Mouse (Mus musculus) kidney, adult 2 months (tissue): ENCODE measurements around the gene Zfp276. TPM values are rescaled to one million over a fixed set of nuclear protein-coding genes. Genes with fewer than 3 reads are reported as not detected.
"Not testable (repeated sequence)": the region's sequence is repeated elsewhere in the genome, so short reads cannot be mapped to it uniquely, and the experiment has no call there.

Experiments
- DNase-seq: peaks from one replicate; pipeline ENCODE4 v3.0.0; 2021
- H3K27ac ChIP-seq: fragments of 200-500 bp; 2 replicates; pipeline ENCODE4 v1.5.1; 2012; ENCODE audit warnings: low read depth, low read length, control low read depth, inconsistent platforms; ENCODE audit not compliant: insufficient read depth
- H3K27me3 ChIP-seq: fragments of 200-500 bp; replicated peaks from 2 replicates; pipeline ENCODE4 v1.6.1; 2012; ENCODE audit warnings: mild to moderate bottlenecking, moderate library complexity, low read length, inconsistent platforms; ENCODE audit not compliant: control insufficient read depth, insufficient read depth
- H3K36me3 ChIP-seq: fragments of 200-500 bp; 2 replicates; pipeline ENCODE4 v1.6.1; 2012; ENCODE audit warnings: mild to moderate bottlenecking, moderate library complexity, low read length, inconsistent platforms; ENCODE audit not compliant: control insufficient read depth, insufficient read depth
- H3K4me1 ChIP-seq: fragments of 200-500 bp; 2 replicates; pipeline ENCODE4 v1.6.1; 2011; ENCODE audit warnings: low read length; ENCODE audit not compliant: control insufficient read depth, insufficient read depth
- H3K4me3 ChIP-seq: fragments of 200-500 bp; 2 replicates; pipeline ENCODE4 v1.5.1; 2011; ENCODE audit warnings: mild to moderate bottlenecking, low read depth, low read length, control low read depth; ENCODE audit not compliant: insufficient read depth
- CTCF ChIP-seq: fragments of 200-500 bp; conservative IDR thresholded peaks from 2 replicates; pipeline ENCODE4 v1.5.1; 2011; ENCODE audit warnings: low read depth, mild to moderate bottlenecking, control low read depth, low read length, moderate library complexity, mixed read lengths; ENCODE audit not compliant: insufficient read depth, insufficient read length
- POLR2A ChIP-seq: fragments of 200-500 bp; IDR thresholded peaks from one replicate; pipeline ENCODE4 v1.6.1; 2011; ENCODE audit warnings: low read depth, low read length, control low read depth
- WGBS: fragments of 180-500 bp; shearing (Covaris S2); methylation state at CpG from one replicate; pipeline ENCODE4 v1.1.7; 2018; 5-methylcytosine and 5-hydroxymethylcytosine counted together
- polyA plus RNA-seq: library from polyadenylated mRNA; depleted of rRNA; stranded (reverse); fragments of >200 nt; gene quantifications from 2 replicates; pipeline ENCODE4 v1.2.3, GENCODE M21; 2012

The Zfp276 gene
- polyA plus RNA-seq, 1 experiment, result 22.4 TPM

DNA sequence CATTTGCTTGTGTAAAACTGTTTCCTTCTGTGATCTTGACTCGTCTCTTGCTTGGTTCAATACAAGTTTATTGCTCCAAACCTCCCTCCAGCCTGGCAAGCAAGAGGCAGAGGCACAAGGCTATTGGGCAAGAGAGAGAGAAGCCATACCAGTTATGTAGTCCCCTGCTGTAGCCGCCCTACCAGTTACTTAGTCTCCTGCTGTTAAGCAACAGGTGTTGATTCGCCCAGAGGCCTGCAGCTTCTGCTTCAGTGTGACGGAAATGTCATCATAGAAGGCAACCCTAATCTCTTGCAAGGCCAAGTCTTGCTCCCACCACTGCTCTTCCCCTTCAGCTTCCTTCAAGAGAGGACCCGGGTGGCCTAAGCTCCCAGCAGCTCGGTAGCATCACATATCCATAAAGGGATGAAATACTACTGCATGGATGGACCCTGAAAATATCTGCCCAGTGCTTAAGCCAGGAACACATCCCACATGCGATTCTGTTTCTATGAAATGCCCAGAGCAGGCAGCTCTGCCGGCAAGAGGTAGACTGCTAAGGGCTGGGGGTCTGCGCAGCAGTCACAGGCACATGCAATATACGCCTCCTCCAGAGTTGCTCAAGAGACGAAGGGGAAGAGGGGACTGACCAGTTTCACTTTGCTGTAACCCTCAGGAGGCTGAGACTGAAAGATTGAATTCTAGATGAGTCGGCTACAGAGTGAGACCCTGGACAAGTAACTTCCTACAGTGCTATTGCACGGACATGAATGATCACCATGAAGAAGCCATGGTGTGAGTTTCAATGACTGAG is 26.5 kb downstream of the Zfp276 start:
- Histone ChIP-seq H3K4me1 (no peaks in the 10 kb centered on the region), H3K27ac (no peak overlapping the region), H3K27me3 (no peaks in the 10 kb centered on the region), H3K36me3 (no peaks in the 10 kb centered on the region), H3K4me3 (no peak overlapping the region)
- TF ChIP-seq CTCF, result no peak
- no peak for TF ChIP-seq POLR2A
- WGBS, result 92% methylated on average over 13 of the region's 13 CpGs
- no peak for DNase-seq

DNA sequence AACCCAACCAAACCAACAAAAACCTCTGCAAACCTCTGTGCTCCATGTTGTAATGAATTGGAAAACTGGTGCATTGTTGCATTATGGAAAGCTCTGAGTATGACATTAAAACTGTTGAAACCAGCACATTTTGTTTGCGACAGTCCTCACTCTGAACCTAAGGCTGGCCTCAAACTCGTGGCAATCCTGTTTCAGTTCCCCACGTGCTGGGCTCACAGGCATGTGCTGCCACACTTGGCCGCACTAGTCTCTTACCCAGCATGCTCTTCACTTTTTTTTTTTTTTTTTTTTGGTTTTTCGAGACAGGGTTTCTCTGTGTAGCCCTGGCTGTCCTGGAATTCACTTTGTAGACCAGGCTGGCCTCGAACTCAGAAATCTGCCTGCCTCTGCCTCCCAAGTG is 29.0 kb downstream of the Zfp276 start:
- not testable (repeated sequence) for DNase-seq, H3K4me1 ChIP-seq, H3K27me3 ChIP-seq, H3K4me3 ChIP-seq, H3K27ac ChIP-seq, H3K36me3 ChIP-seq
- 83% methylated on average over 6 of the region's 6 CpGs for WGBS

DNA sequence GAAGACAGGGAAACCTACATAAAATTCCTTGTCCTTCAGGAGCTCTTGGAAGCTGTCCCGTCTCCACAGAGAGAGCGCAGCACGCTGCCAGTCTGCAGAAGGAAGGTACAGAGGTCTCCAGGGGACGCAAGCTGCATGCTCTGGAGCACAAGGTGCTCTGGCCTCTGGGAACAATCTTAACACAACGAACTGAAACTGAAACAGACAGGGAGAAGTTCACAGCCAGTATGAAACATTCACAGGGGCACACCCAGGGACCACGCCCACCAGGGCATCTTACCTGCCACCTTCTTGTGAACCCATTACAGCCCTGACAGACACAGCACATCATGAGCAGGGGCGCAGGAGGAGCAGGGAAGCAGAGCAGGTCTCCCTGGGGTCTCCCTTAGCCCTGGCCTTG is 30.0 kb downstream of the Zfp276 start:
- Histone ChIP-seq H3K27me3 (no peaks in the 10 kb centered on the region), H3K27ac (no peak overlapping the region), H3K36me3 (no peaks in the 10 kb centered on the region), H3K4me1 (no peaks in the 10 kb centered on the region), H3K4me3 (no peak overlapping the region)
- TF ChIP-seq POLR2A (no peak), CTCF (no peak)
- 66% methylated on average over 7 of the region's 7 CpGs for WGBS
- peak; percentile 23 for DNase-seq

DNA sequence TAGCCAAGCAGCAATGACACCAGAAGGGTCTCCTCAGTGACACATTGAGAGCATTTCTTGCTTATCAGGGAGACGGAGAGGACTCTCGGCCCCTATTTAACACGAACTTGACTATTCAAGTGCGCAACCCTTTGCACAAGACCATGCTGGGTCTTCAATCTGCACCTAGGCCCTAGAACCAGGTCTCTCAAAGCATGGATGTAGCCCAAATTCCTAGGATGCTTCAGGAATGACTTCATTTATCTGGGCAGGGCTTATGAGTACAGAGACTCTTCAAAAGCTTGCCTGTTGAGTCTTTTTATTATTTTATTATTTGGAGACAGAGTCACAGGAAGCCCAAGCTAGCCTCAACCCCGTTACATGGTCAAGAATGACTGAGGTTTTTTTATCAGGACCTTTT is 30.5 kb downstream of the Zfp276 start:
- Histone ChIP-seq H3K27me3 (no peaks in the 10 kb centered on the region), H3K36me3 (no peaks in the 10 kb centered on the region), H3K4me1 (no peaks in the 10 kb centered on the region), H3K4me3 (no peak overlapping the region), H3K27ac (no peak overlapping the region)
- no peak for TF ChIP-seq CTCF
- no peak for TF ChIP-seq POLR2A
- 88% methylated on average over 5 of the region's 5 CpGs for WGBS
- no peak for DNase-seq

DNA sequence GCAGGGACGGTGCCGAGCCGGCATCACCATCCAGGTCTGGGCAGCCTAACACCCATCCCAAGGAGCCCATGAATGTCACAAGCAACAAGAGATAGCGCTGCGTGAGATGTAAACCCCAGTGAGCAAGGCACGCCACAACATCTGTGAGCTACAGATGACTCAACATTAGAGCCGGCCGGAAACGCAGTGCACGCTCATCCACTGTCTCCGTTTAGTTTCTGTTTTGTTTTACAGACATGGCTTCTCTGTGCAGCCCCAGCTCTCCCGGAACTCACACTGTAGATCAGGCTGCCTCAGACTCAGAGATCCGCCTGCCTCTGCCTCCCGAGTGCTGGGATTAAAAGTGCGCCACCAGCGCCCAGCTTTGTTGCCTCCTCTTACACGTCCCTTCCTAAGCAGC is 33.4 kb downstream of the Zfp276 start:
- Histone ChIP-seq H3K27ac (no peak overlapping the region), H3K36me3 (no peaks in the 10 kb centered on the region), H3K4me3 (no peak overlapping the region), H3K4me1 (peaks cover 5% of the 10 kb centered on the region), H3K27me3 (no peaks in the 10 kb centered on the region)
- DNase-seq, result no peak
- 96% methylated on average over 17 of the region's 17 CpGs for WGBS
- TF ChIP-seq CTCF, result no peak
- TF ChIP-seq POLR2A, result no peak

DNA sequence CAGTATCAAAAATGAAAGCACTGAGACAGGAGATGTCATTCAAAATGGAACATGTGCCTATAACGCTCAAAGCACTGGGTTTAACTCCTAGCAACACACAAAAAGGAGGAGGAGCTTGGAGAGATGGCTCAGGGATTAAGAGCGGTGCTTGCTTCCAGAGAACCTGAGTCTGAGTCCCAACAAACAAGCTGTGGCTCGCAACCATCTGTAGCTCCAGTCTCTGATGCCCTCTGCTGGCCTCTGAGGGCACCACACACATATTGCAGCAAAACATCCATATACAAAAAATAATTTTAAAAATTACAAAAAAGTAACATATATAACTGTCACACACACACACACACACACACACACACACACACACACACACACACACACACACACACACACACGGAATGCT is 36.2 kb downstream of the Zfp276 start:
- TF ChIP-seq CTCF (peak; percentile 74), POLR2A (no peak)
- 62% methylated on average over 4 of the region's 4 CpGs for whole genome bisulfite sequencing
- Histone ChIP-seq H3K36me3 (no peaks in the 10 kb centered on the region), H3K4me1 (peaks cover 5% of the 10 kb centered on the region), H3K27me3 (no peaks in the 10 kb centered on the region), H3K4me3 (no peak overlapping the region), H3K27ac (no peak overlapping the region)
- peak; percentile 60 for DNase-seq

DNA sequence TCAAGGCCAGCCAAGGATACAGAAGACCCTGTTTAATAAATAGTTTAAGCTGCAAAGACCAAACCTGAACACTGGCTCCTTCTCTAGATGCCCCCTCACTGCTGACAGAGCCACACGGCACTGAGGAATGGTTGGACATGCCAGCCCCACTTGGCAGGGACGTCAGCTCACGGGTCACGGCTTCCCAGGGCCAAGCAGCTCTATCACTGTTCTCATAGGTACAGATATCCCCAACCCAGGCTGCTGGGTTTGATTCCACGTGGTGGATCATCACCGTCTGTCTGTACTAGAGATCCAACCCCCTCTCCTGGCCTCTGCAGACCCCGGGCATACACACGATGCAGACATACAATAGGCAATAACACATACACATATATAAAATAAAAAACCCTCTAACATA is 36.7 kb downstream of the Zfp276 start:
- no peaks in the 10 kb centered on the region for H3K36me3 ChIP-seq
- H3K4me1 ChIP-seq, result peaks cover 5% of the 10 kb centered on the region
- no peak overlapping the region for H3K27ac ChIP-seq
- DNase-seq, result no peak
- 93% methylated on average over 8 of the region's 8 CpGs for WGBS
- H3K4me3 ChIP-seq, result no peak overlapping the region
- no peaks in the 10 kb centered on the region for H3K27me3 ChIP-seq
- no peak for TF ChIP-seq CTCF
- no peak for TF ChIP-seq POLR2A

DNA sequence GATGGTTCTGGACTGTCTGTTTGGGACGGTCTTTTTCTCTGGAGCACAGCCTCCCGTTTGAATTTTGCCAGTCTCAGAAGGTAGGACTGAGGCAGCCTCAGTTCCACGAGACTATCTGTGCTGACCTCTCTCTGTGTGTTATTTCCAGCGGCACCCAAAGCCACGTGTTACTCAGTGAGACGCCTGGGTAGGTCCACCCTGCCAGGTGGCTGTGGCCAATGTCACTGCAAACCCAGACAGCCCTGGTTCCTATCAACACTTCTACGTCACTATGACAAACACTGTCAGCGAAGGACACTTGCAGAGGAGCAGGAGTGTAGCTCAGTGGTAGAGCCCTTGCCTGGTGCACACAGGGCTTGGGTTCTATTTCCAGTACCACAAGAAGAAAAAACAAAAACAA is 37.7 kb downstream of the Zfp276 start:
- Histone ChIP-seq H3K36me3 (no peaks in the 10 kb centered on the region), H3K27me3 (no peaks in the 10 kb centered on the region), H3K4me3 (no peak overlapping the region), H3K4me1 (peaks cover 5% of the 10 kb centered on the region), H3K27ac (no peak overlapping the region)
- WGBS, result 69% methylated on average over 8 of the region's 8 CpGs
- DNase-seq, result peak; percentile 23
- TF ChIP-seq CTCF, result no peak
- no peak for TF ChIP-seq POLR2A
